Mouse (Mus musculus): ENCODE data around the gene Samd4b.
"Not testable (repeated sequence)": the region's sequence is repeated elsewhere in the genome, so short reads cannot be mapped to it uniquely, and the experiment has no call there.

Gene Samd4b

GRCm38 (mm10) chr7:28392429-28393271 lies 205.3 kb downstream of the Samd4b start, which contains the start of the genes Med29 and Paf1:
Gene Med29, minus strand, starts transcription at chr7:28392708.
Gene Paf1, plus strand, starts transcription at chr7:28392951.
- peak; percentile 97 for DNase-seq

- no peak for DNase-seq
Observed at GRCm38 (mm10) chr7:28390331-28390730, 207.6 kb downstream of the Samd4b start.

GRCm38 (mm10) chr7:28387384-28387783 lies 210.6 kb downstream of the Samd4b start:
- not testable (repeated sequence) for DNase-seq

- not testable (repeated sequence) for DNase-seq
Observed at GRCm38 (mm10) chr7:28386877-28387276, 211.1 kb downstream of the Samd4b start.

GRCm38 (mm10) chr7:28386462-28386861 lies 211.5 kb downstream of the Samd4b start:
- peak; percentile 68 for DNase-seq

GRCm38 (mm10) chr7:28386007-28386406 lies 211.9 kb downstream of the Samd4b start:
- DNase-seq, result peak; percentile 32

- no peak for DNase-seq
Observed at GRCm38 (mm10) chr7:28385196-28385595, 212.7 kb downstream of the Samd4b start.

- no peak for DNase-seq
Observed at GRCm38 (mm10) chr7:28384162-28384561, 213.8 kb downstream of the Samd4b start.

- no peak for DNase-seq
Observed at GRCm38 (mm10) chr7:28383606-28384005, 214.3 kb downstream of the Samd4b start.

- DNase-seq, result peak; percentile 64
Observed at GRCm38 (mm10) chr7:28382981-28383396, 215.0 kb downstream of the Samd4b start.

- DNase-seq, result no peak
Observed at GRCm38 (mm10) chr7:28382347-28382951, 215.5 kb downstream of the Samd4b start.

- DNase-seq, result peak; percentile 21
Observed at GRCm38 (mm10) chr7:28381938-28382337, 216.0 kb downstream of the Samd4b start.

GRCm38 (mm10) chr7:28381017-28381790 lies 216.7 kb downstream of the Samd4b start:
- no peak for DNase-seq

- DNase-seq, result no peak
Observed at GRCm38 (mm10) chr7:28380237-28381016, 217.5 kb downstream of the Samd4b start, which contains the start of gene Zfp36. Gene Zfp36, minus strand, starts transcription at chr7:28380253.

GRCm38 (mm10) chr7:28378769-28379651 lies 218.9 kb downstream of the Samd4b start:
- DNase-seq, result peak; percentile 78

GRCm38 (mm10) chr7:28378066-28378690 lies 219.8 kb downstream of the Samd4b start:
- no peak for DNase-seq

GRCm38 (mm10) chr7:28377190-28378065 lies 220.5 kb downstream of the Samd4b start:
- DNase-seq, result no peak

- no peak for DNase-seq
Observed at GRCm38 (mm10) chr7:28376011-28376771, 221.8 kb downstream of the Samd4b start.

All from right cerebral cortex, postnatal 25 days (tissue).